Mouse (Mus musculus): ENCODE measurements around the gene Pif1. TPM values are rescaled to one million over a fixed set of nuclear protein-coding genes. Genes with fewer than 3 reads are reported as not detected.
A peak's percentile ranks its signal among the peaks of the same experiment; 100 is the strongest.

Gene Pif1
- polyA plus RNA-seq, 1 experiment from 2014 or later: 9.1 TPM

DNA sequence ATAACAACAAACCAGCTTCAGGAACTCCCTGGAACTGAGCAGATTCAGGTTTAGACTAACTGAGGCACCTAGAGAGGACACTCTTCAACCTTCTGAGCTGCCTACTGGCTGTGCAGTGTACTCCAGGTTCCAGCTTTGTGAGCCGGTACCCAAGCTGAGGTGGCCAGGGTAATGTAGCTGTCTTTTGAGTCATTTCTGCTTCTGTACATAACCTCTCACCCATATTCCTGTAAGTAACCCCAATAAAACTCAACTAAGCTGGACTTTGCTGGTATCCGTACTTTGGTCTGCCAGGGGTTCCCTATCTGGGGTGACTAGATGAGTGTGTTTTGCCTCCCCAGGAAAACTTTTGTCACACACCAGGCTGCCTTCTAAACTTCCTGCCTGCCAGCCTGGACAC lies 22.3 kb upstream of the Pif1 start:
- Histone ChIP-seq H3K27ac (no peak overlapping the region), H3K27me3 (replicated peaks) (no peaks in the 10 kb centered on the region), H3K4me1 (replicated peaks) (peaks cover 20% of the 10 kb centered on the region), H3K4me2 (replicated peaks) (no peak overlapping the region), H3K9ac (no peak overlapping the region), H3K4me3 (replicated peaks) (no peak overlapping the region), H3K9me3 (no peaks in the 10 kb centered on the region), H3K36me3 (0 out of 2 replicates have a peak, but pooled peaks cover 8% of the 10 kb centered on the region)
- WGBS: 89% methylated on average over 2 of the region's 2 CpGs
- ATAC-seq: peak; percentile 39

DNA sequence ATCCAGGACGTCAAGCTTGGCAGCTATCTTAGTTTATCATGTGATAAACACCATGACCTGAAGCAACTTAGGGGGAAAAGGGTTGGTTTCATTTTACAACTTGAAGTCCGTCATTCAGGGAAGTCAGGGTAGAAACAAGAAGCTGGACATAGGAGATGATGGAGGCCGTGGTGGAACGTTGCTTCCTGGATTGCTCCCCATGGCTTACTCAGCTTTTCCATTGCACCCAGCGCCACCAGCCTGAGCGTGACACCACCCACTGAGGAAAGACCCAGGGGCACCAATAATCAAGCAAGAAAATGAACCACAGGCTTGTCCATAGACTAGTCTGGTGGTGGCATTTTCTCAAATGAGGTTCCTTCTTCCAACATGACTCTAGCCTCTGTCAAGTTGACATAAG lies 18.2 kb upstream of the Pif1 start:
- WGBS: 84% methylated on average over 6 of the region's 6 CpGs
- no peak for ATAC-seq
- Histone ChIP-seq H3K4me1 (replicated peaks) (0 out of 2 replicates have a peak, but pooled peaks cover 2% of the 10 kb centered on the region), H3K4me3 (replicated peaks) (no peak overlapping the region), H3K4me2 (replicated peaks) (no peak overlapping the region), H3K9me3 (no peaks in the 10 kb centered on the region), H3K27ac (peak overlapping the region; percentile 72; the same call in 1 of the 2 replicates), H3K27me3 (replicated peaks) (no peaks in the 10 kb centered on the region), H3K9ac (no peak overlapping the region), H3K36me3 (peaks cover 6% of the 10 kb centered on the region; the same call in 1 of the 2 replicates)

DNA sequence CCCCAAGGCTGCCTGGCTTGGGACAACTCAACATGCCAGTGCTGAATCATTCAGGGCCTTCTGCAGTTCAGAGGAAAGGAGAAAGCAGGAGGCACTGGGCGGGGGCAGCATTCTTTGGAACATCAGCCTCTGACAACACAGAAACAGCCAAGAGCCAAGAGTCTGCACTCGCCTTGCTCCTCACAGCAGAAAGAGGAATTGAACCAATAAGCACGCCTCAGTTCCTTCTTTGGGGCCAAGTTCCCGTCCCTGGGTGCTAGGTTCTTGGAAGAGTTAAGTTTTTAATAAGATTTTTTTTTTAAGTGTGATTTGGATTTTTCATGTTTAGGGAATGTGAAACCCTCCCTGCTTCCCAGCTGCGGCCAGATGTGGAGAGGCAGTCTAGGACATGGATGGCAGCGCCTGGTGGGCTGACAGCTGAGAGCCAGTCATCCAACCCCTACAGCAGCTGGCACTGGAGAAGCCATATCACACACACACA lies 17.4 kb upstream of the Pif1 start:
- no peak overlapping the region for H3K4me2 ChIP-seq (replicated peaks)
- H3K4me3 ChIP-seq (replicated peaks): no peak overlapping the region
- H3K36me3 ChIP-seq: peaks cover 6% of the 10 kb centered on the region; the same call in 1 of the 2 replicates
- no peaks in the 10 kb centered on the region for H3K27me3 ChIP-seq (replicated peaks)
- H3K9me3 ChIP-seq: no peaks in the 10 kb centered on the region
- H3K9ac ChIP-seq: no peak overlapping the region
- 64% methylated on average over 6 of the region's 6 CpGs for WGBS
- peak overlapping the region; percentile 72 for H3K27ac ChIP-seq
- H3K4me1 ChIP-seq (replicated peaks): 0 out of 2 replicates have a peak, but pooled peaks cover 2% of the 10 kb centered on the region
- no peak for ATAC-seq

DNA sequence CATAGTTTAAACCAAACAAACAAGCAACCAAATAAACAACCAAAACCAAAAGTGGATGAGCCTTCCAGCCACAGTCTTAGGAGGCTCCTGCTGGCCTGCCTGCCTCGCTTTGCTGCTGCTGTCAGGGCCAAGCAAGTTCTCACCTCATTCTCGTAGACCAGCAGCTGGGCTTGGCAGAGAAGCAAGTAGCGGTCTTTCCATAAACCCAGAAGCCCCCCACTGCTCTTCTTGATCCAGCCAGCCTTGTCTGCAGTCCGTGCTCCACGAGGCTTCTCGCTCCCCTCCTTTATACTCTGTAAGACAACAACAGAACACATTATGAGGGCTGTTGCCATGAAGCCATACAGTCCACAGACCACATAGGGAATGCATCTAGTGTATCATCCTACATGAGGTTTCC lies 14.1 kb upstream of the Pif1 start:
- ATAC-seq: no peak
- Histone ChIP-seq H3K27me3 (replicated peaks) (no peaks in the 10 kb centered on the region), H3K27ac (no peak overlapping the region), H3K4me2 (replicated peaks) (no peak overlapping the region), H3K4me1 (replicated peaks) (peaks cover 32% of the 10 kb centered on the region), H3K9ac (no peak overlapping the region), H3K4me3 (replicated peaks) (no peak overlapping the region), H3K9me3 (no peaks in the 10 kb centered on the region), H3K36me3 (peaks cover 6% of the 10 kb centered on the region; the same call in 1 of the 2 replicates)
- WGBS: 89% methylated on average over 6 of the region's 6 CpGs

DNA sequence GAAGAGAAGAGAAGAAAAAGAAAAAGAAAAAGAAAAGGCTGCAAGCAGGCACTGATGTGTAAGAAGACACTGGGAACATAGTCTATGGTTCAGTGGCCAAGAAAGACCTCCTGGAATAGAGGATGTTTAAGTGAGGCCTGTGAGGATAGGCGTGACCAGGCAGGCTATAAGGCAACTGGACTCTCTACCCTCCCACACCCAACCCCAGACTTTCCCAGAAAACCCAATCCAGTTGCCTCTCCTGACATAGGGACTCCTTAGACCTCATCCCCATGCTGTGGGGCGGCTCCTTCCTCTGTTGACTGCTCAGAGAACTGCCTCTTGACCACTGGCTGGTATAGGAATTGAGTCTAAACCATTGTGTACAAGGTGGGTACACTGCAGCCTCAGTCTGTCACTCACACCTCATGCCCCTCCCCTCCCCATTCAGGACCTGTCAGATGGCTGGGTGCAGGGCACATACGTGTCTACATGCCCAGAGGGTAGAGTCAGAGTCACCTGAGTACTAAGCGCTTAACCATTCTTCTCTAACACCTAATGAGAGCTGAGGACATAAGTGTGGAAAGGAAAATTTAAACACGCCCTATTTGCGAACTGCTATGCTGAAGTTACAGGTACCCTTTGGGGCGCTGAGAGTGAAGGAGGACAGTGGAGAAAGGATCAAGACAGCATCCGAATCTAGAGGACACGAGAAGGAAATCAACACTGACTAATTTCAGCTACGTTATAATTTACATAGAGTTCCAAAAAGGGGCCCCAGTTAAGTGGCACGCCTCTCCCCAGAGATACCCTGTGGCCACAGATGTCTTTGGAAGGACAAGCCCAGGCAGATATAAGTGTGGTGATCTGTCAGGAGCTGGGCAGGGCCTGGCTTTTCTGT lies 12.2 kb upstream of the Pif1 start:
- 83% methylated on average over 11 of the region's 11 CpGs for WGBS
- ATAC-seq: no peak
- Histone ChIP-seq H3K4me1 (replicated peaks) (peaks cover 43% of the 10 kb centered on the region), H3K9me3 (no peaks in the 10 kb centered on the region), H3K27me3 (replicated peaks) (no peaks in the 10 kb centered on the region), H3K4me2 (replicated peaks) (no peak overlapping the region), H3K36me3 (peaks cover 6% of the 10 kb centered on the region; the same call in 1 of the 2 replicates), H3K4me3 (replicated peaks) (no peak overlapping the region), H3K9ac (no peak overlapping the region), H3K27ac (no peak overlapping the region)

DNA sequence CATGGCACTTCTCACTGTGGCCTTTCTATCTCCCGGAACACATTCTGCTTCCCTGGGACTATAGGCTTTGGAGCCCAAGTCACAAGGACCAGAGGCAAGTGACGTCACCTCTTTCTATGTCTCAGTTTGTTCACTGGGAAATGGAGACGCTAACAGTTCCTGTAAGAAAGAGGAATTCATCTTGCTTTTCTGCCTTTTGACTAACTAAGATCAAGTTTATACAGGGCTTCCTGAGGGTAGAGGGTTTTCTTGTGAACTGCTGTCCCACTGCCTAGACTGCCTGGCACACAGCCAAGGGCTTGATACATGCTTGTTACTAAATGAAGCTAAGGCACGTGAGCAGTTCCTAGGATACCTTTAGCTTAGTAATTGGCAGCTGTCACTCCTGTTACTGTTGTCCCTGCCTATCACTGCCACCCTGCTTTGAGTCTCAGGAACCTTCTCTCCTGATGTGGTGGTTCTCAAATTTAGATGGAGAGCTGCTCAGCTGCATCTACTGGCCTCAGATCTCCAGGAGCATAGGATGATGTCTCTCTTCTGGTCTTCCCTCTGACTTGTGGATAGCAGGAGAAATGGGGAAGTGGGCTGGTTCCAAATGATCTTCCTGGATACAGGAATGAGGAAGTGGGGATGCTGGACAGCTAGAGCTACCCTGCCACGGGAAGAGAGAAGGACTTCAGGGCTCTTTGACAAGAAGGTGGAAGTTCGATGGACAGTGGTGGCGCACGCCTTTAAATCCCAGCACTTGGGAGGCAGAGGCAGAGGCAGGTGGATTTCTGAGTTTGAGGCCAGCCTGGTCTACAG lies 11.4 kb upstream of the Pif1 start:
- no peak for ATAC-seq
- H3K4me2 ChIP-seq (replicated peaks): no peak overlapping the region; the same call in 1 of the 2 replicates
- no peak overlapping the region for H3K4me3 ChIP-seq (replicated peaks)
- WGBS: 70% methylated on average over 8 of the region's 8 CpGs
- H3K36me3 ChIP-seq: peaks cover 6% of the 10 kb centered on the region; the same call in 1 of the 2 replicates
- no peak overlapping the region for H3K9ac ChIP-seq
- no peak overlapping the region for H3K27ac ChIP-seq
- H3K27me3 ChIP-seq (replicated peaks): no peaks in the 10 kb centered on the region
- no peaks in the 10 kb centered on the region for H3K9me3 ChIP-seq
- peaks cover 45% of the 10 kb centered on the region for H3K4me1 ChIP-seq (replicated peaks)

DNA sequence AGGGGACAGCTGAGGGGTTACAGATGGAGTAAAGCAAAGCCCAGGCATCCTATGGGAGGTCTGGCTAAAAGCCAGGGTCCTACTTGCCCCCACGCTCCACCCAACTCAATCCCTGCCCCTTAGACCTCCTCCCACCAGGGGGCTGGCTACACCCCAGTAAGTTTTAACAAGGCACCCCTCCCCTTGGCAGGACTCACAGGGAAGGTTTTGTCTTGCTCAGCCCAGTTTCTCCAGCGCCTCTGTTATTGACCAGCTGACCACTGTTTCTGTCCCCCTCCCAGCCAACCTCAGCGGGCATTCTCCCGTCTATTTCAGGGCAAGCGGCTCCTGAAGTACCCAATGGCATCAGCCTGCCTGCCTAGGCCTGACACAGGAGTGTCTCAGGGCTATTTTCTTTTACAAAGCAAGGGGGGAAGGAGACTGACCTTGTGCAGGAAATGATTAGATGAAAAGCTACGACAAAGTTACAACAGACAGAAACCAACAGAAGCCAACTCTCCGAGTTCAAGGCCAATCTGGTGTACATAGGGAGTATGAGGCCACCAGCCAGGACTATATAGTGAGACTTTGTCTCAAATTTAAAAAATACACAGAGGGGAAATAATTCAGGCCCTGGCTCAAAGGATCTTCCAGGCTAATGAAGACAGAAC lies 10.0 kb upstream of the Pif1 start:
- ATAC-seq: no peak
- peaks cover 48% of the 10 kb centered on the region for H3K4me1 ChIP-seq (replicated peaks)

DNA sequence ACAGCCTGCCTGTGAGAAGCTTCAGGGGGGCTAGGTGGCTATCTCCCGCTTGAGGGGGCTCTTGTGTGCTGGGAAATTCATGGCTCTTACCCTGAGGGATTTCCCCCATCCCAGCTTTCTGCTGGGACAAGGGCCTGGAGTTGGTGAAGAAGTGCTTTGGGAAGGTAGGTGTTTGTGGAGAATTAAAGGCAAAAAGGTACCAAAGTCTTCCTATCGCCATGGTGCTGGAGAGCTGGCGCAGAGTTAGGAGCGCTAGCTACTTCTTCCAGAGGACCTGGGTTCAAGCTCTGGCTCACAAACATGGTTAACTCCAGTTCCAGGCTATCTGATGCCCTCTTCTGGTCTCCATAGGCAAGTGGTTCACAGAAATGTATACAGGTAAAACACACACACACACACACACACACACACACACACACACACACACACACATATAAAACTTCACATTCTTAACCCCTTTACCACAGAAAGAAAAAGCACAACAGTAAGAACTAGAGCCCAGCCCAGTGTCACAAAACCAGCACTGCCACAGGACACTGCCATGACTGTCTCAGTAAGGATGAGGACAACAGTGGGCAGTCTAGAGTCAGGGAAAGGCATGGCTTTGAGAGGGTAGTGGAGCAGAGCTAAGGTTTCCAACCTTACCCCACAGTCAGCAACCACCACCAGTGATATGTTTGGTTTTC lies 9.3 kb upstream of the Pif1 start:
- peak overlapping the region; percentile 87; the same call in 1 of the 2 replicates for H3K4me2 ChIP-seq (replicated peaks)
- no peaks in the 10 kb centered on the region for H3K27me3 ChIP-seq (replicated peaks)
- no peak overlapping the region for H3K4me3 ChIP-seq (replicated peaks)
- no peak overlapping the region for H3K27ac ChIP-seq
- H3K4me1 ChIP-seq (replicated peaks): peaks cover 48% of the 10 kb centered on the region
- H3K9me3 ChIP-seq: no peaks in the 10 kb centered on the region
- peaks cover 3% of the 10 kb centered on the region; the same call in 1 of the 2 replicates for H3K36me3 ChIP-seq
- ATAC-seq: no peak
- 0 out of 2 replicates have a peak overlapping the region, but pooled peaks have one; percentile 1 for H3K9ac ChIP-seq
- 85% methylated on average over 4 of the region's 4 CpGs for WGBS

More for the DNA sequence above, 10.0 kb upstream of the Pif1 start:
- H3K9me3 ChIP-seq: no peaks in the 10 kb centered on the region
- no peak overlapping the region for H3K27ac ChIP-seq
- no peaks in the 10 kb centered on the region for H3K27me3 ChIP-seq (replicated peaks)
- WGBS: 56% methylated on average over 7 of the region's 7 CpGs
- no peak overlapping the region for H3K4me3 ChIP-seq (replicated peaks)
- H3K4me2 ChIP-seq (replicated peaks): peak overlapping the region; percentile 37
- 0 out of 2 replicates have a peak overlapping the region, but pooled peaks have one; percentile 23 for H3K9ac ChIP-seq
- peaks cover 6% of the 10 kb centered on the region; the same call in 1 of the 2 replicates for H3K36me3 ChIP-seq

DNA sequence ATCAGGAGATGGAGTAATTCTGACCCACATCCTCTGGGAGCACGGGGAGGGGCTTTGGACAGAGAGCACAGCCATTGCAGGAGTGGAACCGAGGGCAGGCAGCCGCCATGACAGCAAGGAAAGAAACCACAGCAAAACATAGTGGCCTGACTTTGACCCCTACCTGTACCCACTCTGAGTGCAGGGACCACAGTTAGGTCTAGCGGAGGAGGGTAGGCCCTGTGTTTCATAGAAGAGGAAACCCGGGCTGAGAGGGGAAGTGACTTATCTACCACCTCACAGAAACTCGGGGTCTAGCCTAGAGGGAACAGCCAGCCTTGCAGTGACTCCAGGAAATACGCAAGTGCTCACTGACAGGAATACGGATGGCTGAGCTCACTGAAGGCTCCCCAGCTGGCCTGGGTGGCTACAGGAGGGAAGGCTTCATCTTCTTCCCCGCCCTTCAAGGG lies 8.1 kb upstream of the Pif1 start:
- WGBS: 45% methylated on average over 9 of the region's 9 CpGs
- Histone ChIP-seq H3K36me3 (no peaks in the 10 kb centered on the region), H3K4me3 (replicated peaks) (peak overlapping the region; percentile 63), H3K9me3 (no peaks in the 10 kb centered on the region), H3K4me2 (replicated peaks) (peak overlapping the region; percentile 87), H3K4me1 (replicated peaks) (peaks cover 51% of the 10 kb centered on the region), H3K27me3 (replicated peaks) (no peaks in the 10 kb centered on the region), H3K27ac (peak overlapping the region; percentile 42; the same call in 1 of the 2 replicates), H3K9ac (peak overlapping the region; percentile 73)
- ATAC-seq: no peak

DNA sequence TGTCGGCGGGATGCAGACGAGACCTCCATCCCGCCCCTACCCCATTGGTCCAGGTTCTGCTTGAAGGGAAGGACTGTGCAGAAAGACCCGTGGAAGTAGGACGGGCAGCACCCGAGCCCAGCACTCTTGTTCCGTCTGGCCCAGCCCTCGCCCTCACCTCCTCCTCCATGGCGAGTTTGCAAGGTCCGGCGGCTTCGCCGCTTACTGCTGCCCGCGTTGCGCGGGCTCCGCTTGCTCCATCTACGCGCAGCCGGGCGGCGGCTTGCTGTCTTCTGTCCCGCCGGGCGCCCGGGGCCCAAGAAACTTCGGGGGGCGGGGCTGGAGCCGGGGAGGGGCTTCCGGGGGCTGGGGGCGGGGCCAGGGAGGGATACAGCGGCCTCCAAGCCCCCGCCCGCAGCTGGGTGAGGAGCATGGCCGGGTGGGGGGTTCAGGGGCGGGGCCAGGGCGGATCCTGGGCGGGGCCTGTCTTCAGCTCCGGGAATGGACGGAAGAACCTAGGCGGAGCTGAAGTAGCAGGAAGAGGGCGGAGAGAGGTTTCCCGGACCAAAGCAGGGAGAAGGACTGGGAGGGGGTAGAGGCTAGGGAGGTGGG lies 7.1 kb upstream of the Pif1 start, which contains the start of gene Plekho2:
Plekho2 (minus strand) TSS at position 260 of the 591 bp plus-strand sequence.
- H3K4me1 ChIP-seq (replicated peaks): peaks cover 47% of the 10 kb centered on the region
- H3K27ac ChIP-seq: peak within 1 kb of the TSS; percentile 80
- H3K9me3 ChIP-seq: no peaks in the 10 kb centered on the region
- no peaks in the 10 kb centered on the region for H3K36me3 ChIP-seq
- H3K27me3 ChIP-seq (replicated peaks): no peaks in the 10 kb centered on the region
- peak; percentile 93 for ATAC-seq
- peak within 1 kb of the TSS; percentile 87 for H3K4me2 ChIP-seq (replicated peaks)
- peak within 1 kb of the TSS; percentile 73 for H3K9ac ChIP-seq
- peak within 1 kb of the TSS; percentile 63 for H3K4me3 ChIP-seq (replicated peaks)
- under 1% methylated on average over 44 of the region's 45 CpGs for WGBS

Data from intestine, embryonic 15.5 days (tissue).